Mouse (Mus musculus): ENCODE results near the gene Itga9. TPM values are rescaled to one million over a fixed set of nuclear protein-coding genes. Genes with fewer than 3 reads are reported as not detected.
A peak's percentile ranks its signal among the peaks of the same experiment; 100 is the strongest.

The Itga9 gene
- polyA plus RNA-seq, 1 experiment from 2014 or later: 0.48 TPM

DNA sequence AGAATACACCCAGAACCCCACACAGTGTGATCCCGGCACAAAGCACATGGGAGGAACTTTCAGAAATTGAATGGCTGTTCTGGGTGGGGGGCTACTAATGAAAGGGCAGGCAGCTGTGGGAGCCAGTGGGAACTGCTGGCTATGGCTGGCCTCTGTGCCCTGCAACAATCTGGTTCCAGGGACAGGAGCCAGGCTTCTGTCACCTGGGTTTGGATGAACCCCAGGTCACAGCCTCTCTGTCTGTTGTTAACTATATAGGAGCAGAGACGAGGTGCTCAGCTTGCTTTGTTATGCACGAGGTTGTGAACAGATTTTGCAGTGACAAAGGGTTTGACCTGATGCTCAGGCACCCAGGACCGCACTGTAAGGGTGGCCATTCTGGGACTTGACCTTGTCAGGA is 2.1 kb downstream of the Itga9 start:
- Histone ChIP-seq H3K27ac (no peak overlapping the region), H3K36me3 (ENCODE audit: poor library complexity, severe bottlenecking) (no peaks in the 10 kb centered on the region), H3K27me3 (peaks cover 55% of the 10 kb centered on the region), H3K4me2 (no peak overlapping the region), H3K9ac (no peak overlapping the region), H3K4me3 (no peak overlapping the region), H3K9me3 (replicated peaks) (no peaks in the 10 kb centered on the region), H3K4me1 (peaks cover 8% of the 10 kb centered on the region)
- 50% methylated on average over 4 of the region's 4 CpGs for WGBS
- ATAC-seq: no peak

DNA sequence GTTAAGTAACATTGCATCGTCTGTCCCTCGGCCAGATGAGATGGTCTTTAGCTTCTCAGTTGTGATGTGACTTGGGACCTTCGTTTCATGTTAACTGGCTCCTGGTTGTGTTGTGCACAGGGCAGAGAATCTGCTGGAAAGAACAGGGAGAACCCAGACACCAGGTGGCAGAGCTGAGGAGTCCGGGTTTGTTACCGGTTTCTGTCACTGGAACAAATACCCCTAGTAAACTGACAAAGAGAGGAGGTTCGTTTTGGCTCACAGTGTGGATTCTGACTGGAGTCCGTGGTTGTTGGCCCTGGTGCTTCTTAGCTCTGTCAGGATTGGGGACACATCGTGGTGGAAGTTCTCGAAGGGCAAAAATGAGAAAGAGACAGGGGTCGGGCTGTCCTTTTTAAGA is 3.6 kb downstream of the Itga9 start:
- no peak overlapping the region for H3K4me2 ChIP-seq
- no peak for ATAC-seq
- 60% methylated on average over 10 of the region's 10 CpGs for WGBS
- H3K4me3 ChIP-seq: no peak overlapping the region
- H3K9ac ChIP-seq: no peak overlapping the region
- H3K27ac ChIP-seq: no peak overlapping the region
- peaks cover 53% of the 10 kb centered on the region for H3K27me3 ChIP-seq
- peaks cover 8% of the 10 kb centered on the region for H3K4me1 ChIP-seq
- H3K9me3 ChIP-seq (replicated peaks): no peaks in the 10 kb centered on the region
- no peaks in the 10 kb centered on the region for H3K36me3 ChIP-seq (ENCODE audit: poor library complexity, severe bottlenecking)

DNA sequence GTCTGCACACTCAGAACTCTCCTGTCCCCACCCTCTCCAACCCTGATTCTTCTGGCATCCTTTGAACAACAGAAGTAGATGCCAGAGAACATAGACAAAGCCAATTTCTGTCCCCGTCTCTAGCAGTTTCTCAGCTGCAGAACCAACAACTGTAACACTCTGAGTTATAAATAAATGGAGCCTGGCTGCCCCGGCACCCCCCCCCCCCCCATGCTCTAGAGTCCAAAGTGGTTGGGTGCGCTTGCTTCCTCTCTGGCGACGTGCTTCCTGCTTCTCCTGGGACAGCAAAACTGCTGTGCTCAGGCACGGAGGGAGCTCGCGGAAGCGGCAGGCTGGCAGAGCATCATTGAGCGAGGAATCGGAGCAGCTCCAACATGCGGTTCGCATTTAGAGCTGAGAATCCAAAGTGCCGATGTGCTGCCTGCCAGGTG is 4.6 kb downstream of the Itga9 start:
- Histone ChIP-seq H3K9ac (no peak overlapping the region), H3K36me3 (ENCODE audit: poor library complexity, severe bottlenecking) (no peaks in the 10 kb centered on the region), H3K27ac (no peak overlapping the region), H3K4me3 (no peak overlapping the region), H3K4me1 (peaks cover 8% of the 10 kb centered on the region), H3K9me3 (replicated peaks) (no peaks in the 10 kb centered on the region), H3K4me2 (peak overlapping the region; percentile 22), H3K27me3 (peaks cover 46% of the 10 kb centered on the region)
- 59% methylated on average over 14 of the region's 14 CpGs for WGBS
- ATAC-seq: no peak; the same call in 1 of the 2 replicates

- WGBS: 64% methylated on average over 20 of the region's 20 CpGs
- Histone ChIP-seq H3K4me2 (no peak overlapping the region), H3K4me1 (peaks cover 6% of the 10 kb centered on the region), H3K27me3 (peaks cover 41% of the 10 kb centered on the region), H3K9ac (no peak overlapping the region), H3K9me3 (replicated peaks) (no peaks in the 10 kb centered on the region), H3K4me3 (no peak overlapping the region), H3K36me3 (ENCODE audit: poor library complexity, severe bottlenecking) (no peaks in the 10 kb centered on the region), H3K27ac (no peak overlapping the region)
- no peak for ATAC-seq
Observed at GRCm38 (mm10) chr9:118611958-118612581, 5.6 kb downstream of the Itga9 start.

- H3K4me3 ChIP-seq: no peak overlapping the region
- WGBS: 78% methylated on average over 5 of the region's 5 CpGs
- H3K9me3 ChIP-seq (replicated peaks): no peaks in the 10 kb centered on the region
- no peak overlapping the region for H3K27ac ChIP-seq
- no peaks in the 10 kb centered on the region for H3K4me1 ChIP-seq
- no peak overlapping the region for H3K4me2 ChIP-seq
- no peak overlapping the region for H3K9ac ChIP-seq
- peaks cover 2% of the 10 kb centered on the region; the same call in 1 of the 2 replicates for H3K27me3 ChIP-seq
- no peak for ATAC-seq
- no peaks in the 10 kb centered on the region for H3K36me3 ChIP-seq (ENCODE audit: poor library complexity, severe bottlenecking)
Observed at GRCm38 (mm10) chr9:118617237-118617636, 10.7 kb downstream of the Itga9 start.

DNA sequence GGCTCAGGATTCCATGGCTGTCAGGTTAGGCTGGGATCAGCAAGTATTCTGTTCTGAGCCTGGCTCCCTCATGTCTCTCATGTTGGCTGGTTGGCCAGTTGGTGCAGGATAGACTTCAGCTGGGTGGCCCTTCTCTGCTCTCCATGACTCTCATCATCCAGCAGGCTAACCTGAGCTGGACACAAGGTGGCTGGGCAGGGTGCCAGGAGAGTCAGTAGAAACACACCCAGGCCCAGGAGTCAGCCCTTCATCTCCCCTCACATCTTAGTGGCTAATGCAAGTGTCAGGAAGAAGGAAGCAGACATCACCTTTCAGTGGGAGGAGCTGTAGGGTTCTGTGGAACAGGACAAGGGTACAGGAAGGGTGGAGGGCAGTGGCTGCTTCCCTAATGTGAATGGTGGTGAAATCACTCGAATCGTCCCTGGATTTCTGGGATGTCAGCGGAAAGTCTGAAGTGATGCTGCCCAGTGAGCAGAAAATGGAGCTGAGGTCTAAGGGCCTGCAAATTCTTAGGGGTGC is 12.3 kb downstream of the Itga9 start:
- 77% methylated on average over 3 of the region's 3 CpGs for WGBS
- H3K4me3 ChIP-seq: no peak overlapping the region
- no peaks in the 10 kb centered on the region; the same call in 1 of the 2 replicates for H3K4me1 ChIP-seq
- ATAC-seq: no peak
- no peaks in the 10 kb centered on the region for H3K9me3 ChIP-seq (replicated peaks)
- H3K36me3 ChIP-seq (ENCODE audit: poor library complexity, severe bottlenecking): no peaks in the 10 kb centered on the region
- no peak overlapping the region for H3K4me2 ChIP-seq
- H3K9ac ChIP-seq: no peak overlapping the region
- H3K27ac ChIP-seq: no peak overlapping the region
- H3K27me3 ChIP-seq: no peaks in the 10 kb centered on the region

DNA sequence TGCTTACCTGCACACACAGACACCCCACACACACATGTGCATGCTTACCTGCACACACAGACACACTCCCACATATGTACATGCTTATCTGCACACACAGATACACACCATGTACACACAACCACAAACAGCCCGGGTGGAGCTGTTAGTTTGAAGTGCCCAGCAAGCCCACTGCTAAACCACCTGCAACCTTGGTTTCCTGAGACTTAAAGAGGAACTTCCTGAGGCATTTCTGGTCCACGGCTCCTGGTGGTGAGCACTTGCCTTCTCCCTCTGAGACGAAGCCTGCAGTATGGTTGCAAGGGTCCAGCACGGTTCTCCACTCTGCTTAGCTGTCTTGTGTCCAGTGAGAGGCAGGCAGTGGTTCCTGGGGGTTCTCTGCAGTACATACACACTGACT is 14.3 kb downstream of the Itga9 start:
- H3K4me2 ChIP-seq: no peak overlapping the region
- no peaks in the 10 kb centered on the region for H3K27me3 ChIP-seq
- H3K27ac ChIP-seq: no peak overlapping the region
- H3K4me1 ChIP-seq: no peaks in the 10 kb centered on the region; the same call in 1 of the 2 replicates
- H3K4me3 ChIP-seq: no peak overlapping the region
- no peaks in the 10 kb centered on the region for H3K9me3 ChIP-seq (replicated peaks)
- no peak for ATAC-seq
- WGBS: 52% methylated on average over 4 of the region's 4 CpGs
- no peaks in the 10 kb centered on the region for H3K36me3 ChIP-seq (ENCODE audit: poor library complexity, severe bottlenecking)
- H3K9ac ChIP-seq: no peak overlapping the region

- no peaks in the 10 kb centered on the region for H3K36me3 ChIP-seq (ENCODE audit: poor library complexity, severe bottlenecking)
- no peaks in the 10 kb centered on the region; the same call in 1 of the 2 replicates for H3K4me1 ChIP-seq
- no peaks in the 10 kb centered on the region for H3K9me3 ChIP-seq (replicated peaks)
- H3K27me3 ChIP-seq: no peaks in the 10 kb centered on the region
- H3K4me3 ChIP-seq: no peak overlapping the region
- no peak overlapping the region for H3K9ac ChIP-seq
- H3K27ac ChIP-seq: no peak overlapping the region
- WGBS: 93% methylated on average over 6 of the region's 6 CpGs
- ATAC-seq: no peak
- H3K4me2 ChIP-seq: no peak overlapping the region
Observed at GRCm38 (mm10) chr9:118621691-118622090, 15.2 kb downstream of the Itga9 start.

- Histone ChIP-seq H3K4me2 (no peak overlapping the region), H3K36me3 (ENCODE audit: poor library complexity, severe bottlenecking) (no peaks in the 10 kb centered on the region), H3K4me3 (no peak overlapping the region), H3K9me3 (replicated peaks) (no peaks in the 10 kb centered on the region), H3K27ac (no peak overlapping the region), H3K4me1 (no peaks in the 10 kb centered on the region; the same call in 1 of the 2 replicates), H3K27me3 (no peaks in the 10 kb centered on the region), H3K9ac (no peak overlapping the region)
- no peak for ATAC-seq
- 89% methylated on average over 18 of the region's 18 CpGs for WGBS
Observed at GRCm38 (mm10) chr9:118622376-118623166, 16.1 kb downstream of the Itga9 start.

- no peaks in the 10 kb centered on the region; the same call in 1 of the 2 replicates for H3K4me1 ChIP-seq
- no peak overlapping the region for H3K4me2 ChIP-seq
- ATAC-seq: no peak
- no peak overlapping the region for H3K9ac ChIP-seq
- WGBS: 76% methylated on average over 9 of the region's 9 CpGs
- H3K27ac ChIP-seq: no peak overlapping the region
- no peaks in the 10 kb centered on the region for H3K9me3 ChIP-seq (replicated peaks)
- no peak overlapping the region for H3K4me3 ChIP-seq
- no peaks in the 10 kb centered on the region for H3K27me3 ChIP-seq
- H3K36me3 ChIP-seq (ENCODE audit: poor library complexity, severe bottlenecking): no peaks in the 10 kb centered on the region
Observed at GRCm38 (mm10) chr9:118623483-118623882, 17.0 kb downstream of the Itga9 start.

- Histone ChIP-seq H3K27ac (no peak overlapping the region), H3K36me3 (ENCODE audit: poor library complexity, severe bottlenecking) (no peaks in the 10 kb centered on the region), H3K27me3 (no peaks in the 10 kb centered on the region), H3K4me1 (no peaks in the 10 kb centered on the region; the same call in 1 of the 2 replicates), H3K9me3 (replicated peaks) (no peaks in the 10 kb centered on the region), H3K4me2 (no peak overlapping the region), H3K9ac (no peak overlapping the region), H3K4me3 (no peak overlapping the region)
- no peak for ATAC-seq
- 28% methylated on average over 7 of the region's 7 CpGs for WGBS
Observed at GRCm38 (mm10) chr9:118624146-118624545, 17.7 kb downstream of the Itga9 start.

DNA sequence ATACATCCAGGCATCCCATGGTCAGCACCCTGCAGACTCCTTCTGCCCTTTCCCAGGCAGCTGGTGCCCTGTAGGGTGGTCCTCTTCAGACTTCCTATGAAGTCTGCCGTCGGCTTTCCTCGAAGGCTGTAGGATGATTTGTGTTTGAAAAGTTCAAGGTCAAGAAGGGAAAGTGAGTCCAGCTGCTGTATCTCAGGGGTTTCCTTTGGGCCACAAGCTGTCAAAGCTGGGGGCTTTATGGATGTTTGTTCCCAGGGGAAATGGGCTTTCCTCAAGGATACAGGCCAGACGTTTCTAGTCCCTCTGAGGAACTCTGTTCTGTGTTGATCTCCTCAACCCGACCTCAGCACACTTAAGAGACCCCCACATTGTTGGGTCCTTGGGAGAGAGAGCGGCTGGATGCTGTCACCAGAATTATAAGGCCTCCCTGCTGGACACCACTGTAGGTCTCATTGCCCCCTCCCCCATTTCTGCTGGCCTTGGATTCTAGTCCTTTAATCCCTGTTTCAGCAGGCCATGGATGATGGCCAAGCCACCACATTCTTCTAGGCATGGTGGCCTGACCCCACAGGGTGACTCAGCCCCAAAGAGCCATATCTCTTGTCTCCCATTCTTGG is 23.4 kb downstream of the Itga9 start:
- H3K4me2 ChIP-seq: no peak overlapping the region
- 65% methylated on average over 6 of the region's 6 CpGs for WGBS
- no peaks in the 10 kb centered on the region for H3K36me3 ChIP-seq (ENCODE audit: poor library complexity, severe bottlenecking)
- no peak for ATAC-seq
- H3K27ac ChIP-seq: no peak overlapping the region
- H3K4me1 ChIP-seq: no peaks in the 10 kb centered on the region
- H3K9me3 ChIP-seq (replicated peaks): no peaks in the 10 kb centered on the region
- H3K4me3 ChIP-seq: no peak overlapping the region
- no peaks in the 10 kb centered on the region for H3K27me3 ChIP-seq
- no peak overlapping the region for H3K9ac ChIP-seq

All from forebrain, embryonic 13.5 days (tissue).